Comparison of ENCODE assay signal across 9 mouse cellular contexts in the genomic region with DNA sequence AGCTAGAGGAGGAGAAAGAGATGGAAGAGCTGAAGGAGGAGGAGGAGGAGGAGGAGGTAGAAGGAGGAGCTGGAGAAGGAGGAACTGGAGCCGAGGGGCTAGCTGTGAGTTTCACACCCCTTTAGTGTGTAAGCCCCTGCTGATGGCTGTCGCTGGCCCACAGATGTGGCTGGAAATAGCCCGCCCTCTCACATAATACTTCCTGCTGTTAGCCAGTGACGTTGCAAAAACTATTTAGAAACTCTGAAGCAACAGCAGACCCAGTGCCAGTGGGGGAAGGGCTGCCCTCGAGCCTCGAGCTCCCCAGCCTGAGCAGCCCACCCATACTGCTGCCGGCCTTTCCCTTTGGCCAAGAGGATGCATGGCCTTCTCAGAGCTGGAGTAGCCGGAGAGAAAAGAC. TPM values are rescaled to one million over a fixed set of nuclear protein-coding genes. Genes with fewer than 3 reads are reported as not detected.
DNase-seq lines count a peak whose midpoint lies in the region; ATAC-seq and TF ChIP-seq lines count a peak whose summit lies in the region.
"Had no signal": no experiment of that assay in that cellular context is flagged by ENCODE, and none has a peak within 500 bp of the region (broad histone marks: within the 10 kb centered on the region; RNA-seq: fewer than 3 reads in every experiment).

No protein-coding gene starts in this region.

- DNase-seq in forebrain, embryonic 11.5 days (ENCODE audit: low spot score): no peak
- DNase-seq in ES-E14 (ENCODE audit: low read depth, low spot score): no peak
- peak; percentile 30 to 37 for DNase-seq in heart, postnatal 10 days
- no peak for DNase-seq in thymus, postnatal 25 days

- H3K4me2 ChIP-seq in forebrain, embryonic 11.5 days (ENCODE audit: low read depth, low read length, severe bottlenecking): no peak overlapping the region
- H3K4me2 ChIP-seq in forebrain, embryonic 15.5 days (replicated peaks): no peak overlapping the region
- H3K4me2 ChIP-seq in lung, embryonic 16.5 days (ENCODE audit: low read depth, low read length): peak overlapping the region; percentile 13

- no peaks in the 10 kb centered on the region for H3K27me3 ChIP-seq in forebrain, embryonic 11.5 days (ENCODE audit: control insufficient read depth, insufficient read depth, low read length)
- no peaks in the 10 kb centered on the region for H3K27me3 ChIP-seq in forebrain, embryonic 15.5 days
- H3K27me3 ChIP-seq in lung, embryonic 16.5 days (ENCODE audit: control insufficient read depth, insufficient read depth, low read depth, low read length): no peaks in the 10 kb centered on the region

- 0 out of 2 replicates have a peak overlapping the region, but pooled peaks have one; percentile 18 for H3K27ac ChIP-seq in forebrain, embryonic 11.5 days (ENCODE audit: low read depth, low read length)
- H3K27ac ChIP-seq in forebrain, embryonic 15.5 days (replicated peaks): no peak overlapping the region
- no peak overlapping the region for H3K27ac ChIP-seq in ES-E14 (ENCODE audit: insufficient read depth, low read depth, low read length, poor library complexity, severe bottlenecking)
- peak overlapping the region; percentile 58 for H3K27ac ChIP-seq in lung, embryonic 16.5 days (ENCODE audit: low read length)

- no peaks in the 10 kb centered on the region for H3K36me3 ChIP-seq in forebrain, embryonic 11.5 days (ENCODE audit: control insufficient read depth, insufficient read depth, low read length)
- H3K36me3 ChIP-seq in forebrain, embryonic 15.5 days: no peaks in the 10 kb centered on the region
- H3K36me3 ChIP-seq in ES-E14 (ENCODE audit: control insufficient read depth, insufficient read depth, low read length, poor library complexity, severe bottlenecking): 0 out of 2 replicates have a peak, but pooled peaks cover 5% of the 10 kb centered on the region
- H3K36me3 ChIP-seq in lung, embryonic 16.5 days (ENCODE audit: control insufficient read depth, insufficient read depth, low read length): no peaks in the 10 kb centered on the region

- intact Hi-C loops in heart, postnatal 10 days (cut with DNase I): no loop called here

- in situ Hi-C loops in ES-E14 (cut with MboI; ENCODE audit: low sequenced_read_pairs in 2 of 2, unreplicated experiment in 2 of 2): no loop called here

- no peak overlapping the region for H3K9ac ChIP-seq in forebrain, embryonic 11.5 days (ENCODE audit: low read length)
- H3K9ac ChIP-seq in forebrain, embryonic 15.5 days (replicated peaks): no peak overlapping the region
- H3K9ac ChIP-seq in ES-E14 (ENCODE audit: insufficient read depth, low read depth, low read length, poor library complexity, severe bottlenecking): peak overlapping the region; percentile 8; the same call in 1 of the 2 replicates
- H3K9ac ChIP-seq in lung, embryonic 16.5 days (ENCODE audit: low read length): peak overlapping the region; percentile 27

- ATAC-seq in forebrain, embryonic 11.5 days (replicated peaks; ENCODE audit: low FRiP score): no peak
- ATAC-seq in forebrain, embryonic 15.5 days (replicated peaks): no peak
- peak; percentile 6; the same call in 1 of the 2 replicates for ATAC-seq in lung, embryonic 16.5 days (ENCODE audit: low read depth)
- no peak for ATAC-seq in CD4-positive, CD25-positive, alpha-beta regulatory T cell, adult 4 months
- ATAC-seq in erythroid progenitor cell, adult 5-6 weeks (replicated peaks; ENCODE audit: low FRiP score, poor library complexity, severe bottlenecking): no peak

- 44% methylated on average over 8 of the region's 8 CpGs for WGBS in forebrain, embryonic 11.5 days
- 41% methylated on average over 8 of the region's 8 CpGs for WGBS in forebrain, embryonic 15.5 days
- WGBS in lung, embryonic 16.5 days: 29% methylated on average over 8 of the region's 8 CpGs

- H3K4me1 ChIP-seq in forebrain, embryonic 11.5 days (replicated peaks; ENCODE audit: control insufficient read depth, insufficient read depth, low read length): peaks cover 10% of the 10 kb centered on the region; the same call in 1 of the 2 replicates
- H3K4me1 ChIP-seq in forebrain, embryonic 15.5 days: peaks cover 50% of the 10 kb centered on the region
- H3K4me1 ChIP-seq in ES-E14 (ENCODE audit: control insufficient read depth in 2 of 2, insufficient read depth in 2 of 2, low read length in 2 of 2, poor library complexity in 1 of 2): peaks cover 0 to 33% of the 10 kb centered on the region in 2 experiments; a peak in 2 of 4 replicates
- H3K4me1 ChIP-seq in lung, embryonic 16.5 days (replicated peaks; ENCODE audit: control insufficient read depth, insufficient read depth, low read length): peaks cover 35% of the 10 kb centered on the region

- H3K9me3 ChIP-seq in forebrain, embryonic 11.5 days (ENCODE audit: control insufficient read depth, low read length): no peaks in the 10 kb centered on the region
- no peaks in the 10 kb centered on the region for H3K9me3 ChIP-seq in forebrain, embryonic 15.5 days
- H3K9me3 ChIP-seq in ES-E14 (ENCODE audit: control insufficient read depth, insufficient read depth, low read depth, low read length): no peaks in the 10 kb centered on the region
- no peaks in the 10 kb centered on the region for H3K9me3 ChIP-seq in lung, embryonic 16.5 days (ENCODE audit: control insufficient read depth, low read length)

- H3K4me3 ChIP-seq in forebrain, embryonic 11.5 days (ENCODE audit: low read depth, low read length): no peak overlapping the region
- H3K4me3 ChIP-seq in forebrain, embryonic 15.5 days: no peak overlapping the region
- no peak overlapping the region for H3K4me3 ChIP-seq in ES-E14 (ENCODE audit: insufficient read depth in 1 of 2, low read depth in 1 of 2, low read length in 2 of 2, poor library complexity in 1 of 2, severe bottlenecking in 1 of 2)
- peak overlapping the region; percentile 9; the same call in 1 of the 2 replicates for H3K4me3 ChIP-seq in lung, embryonic 16.5 days (ENCODE audit: low read length)

TF ChIP-seq in ES-E14, 5 proteins besides CTCF, POLR2A, EP300 and RAD21:
- no peak for TF ChIP-seq ZC3H11A (IDR thresholded peaks at IDR 0.05; ENCODE audit: borderline replicate concordance, low read depth, low read length)
- TF ChIP-seq MAFK (IDR thresholded peaks at IDR 0.05; ENCODE audit: insufficient read depth, low read depth, low read length): no peak
- TF ChIP-seq CHD2 (IDR thresholded peaks at IDR 0.05; ENCODE audit: low read depth, low read length): no peak
- no peak for TF ChIP-seq HCFC1 (IDR thresholded peaks at IDR 0.05; ENCODE audit: borderline replicate concordance, insufficient read depth, low read length)
- TF ChIP-seq ZNF384 (IDR thresholded peaks at IDR 0.05; ENCODE audit: low read depth, low read length): no peak

RNA-seq across cellular contexts. Expression of a gene that starts 3.3 kb away (rescaled TPM):
- 11.8 and 12.2 TPM in 2 replicates for polyA plus RNA-seq in forebrain, embryonic 11.5 days (2014; fragmentation: Nextera tagmentation; extraction: Ambion mirVana)
- 19.0 and 19.4 TPM in 2 replicates for polyA plus RNA-seq in forebrain, embryonic 15.5 days (2015; fragmentation: Nextera tagmentation; extraction: Ambion mirVana)
- total RNA-seq in ES-E14 (2012; rRNA removed): 34.8 and 35.9 TPM in 2 replicates
- 1 to 10 TPM; 7.5 to 8.2 TPM for total RNA-seq in heart, postnatal 10 days (2021)
- polyA plus RNA-seq in lung, embryonic 16.5 days (2015; fragmentation: Nextera tagmentation; extraction: Ambion mirVana): 20.7 and 23.0 TPM in 2 replicates
- polyA plus RNA-seq in CD4-positive, CD25-positive, alpha-beta regulatory T cell, adult 4 months (2017; shearing (Covaris generic)): 10 to 100 TPM; 31.8 to 44.3 TPM
- total RNA-seq in erythroid progenitor cell, adult 5-6 weeks (2015; ENCODE audit: low replicate concordance): 9.2 and 12.3 TPM in 2 replicates
- 11.4 and 11.7 TPM in 2 replicates for total RNA-seq in erythroid progenitor cell, adult 5-6 weeks (2017; ENCODE audit: low replicate concordance)

RNA-seq across cellular contexts. Expression of a gene that starts 56.2 kb away (rescaled TPM):
- not detected in 2 replicates for polyA plus RNA-seq in forebrain, embryonic 11.5 days (2014; fragmentation: Nextera tagmentation; extraction: Ambion mirVana)
- 0.33 TPM in 1 of 2 replicates, not detected in the other for polyA plus RNA-seq in forebrain, embryonic 15.5 days (2015; fragmentation: Nextera tagmentation; extraction: Ambion mirVana)
- 0.89 TPM in 1 of 2 replicates, not detected in the other for total RNA-seq in ES-E14 (2012; rRNA removed)
- total RNA-seq in heart, postnatal 10 days (2021): not detected
- 0.63 TPM in 1 of 2 replicates, not detected in the other for polyA plus RNA-seq in lung, embryonic 16.5 days (2015; fragmentation: Nextera tagmentation; extraction: Ambion mirVana)
- polyA plus RNA-seq in CD4-positive, CD25-positive, alpha-beta regulatory T cell, adult 4 months (2017; shearing (Covaris generic)): 1 to 10 TPM; 1.5 to 3.8 TPM
- total RNA-seq in erythroid progenitor cell, adult 5-6 weeks (2015; ENCODE audit: low replicate concordance): not detected in 2 replicates
- total RNA-seq in erythroid progenitor cell, adult 5-6 weeks (2017; ENCODE audit: low replicate concordance): not detected in 2 replicates
- total RNA-seq: gastrocnemius, postnatal 36 days had no signal

Comparison
In these comparisons a context has a peak if more than half of its experiments do, and no peak if none do; other contexts are left out.
1. H3K27ac ChIP-seq: peak in forebrain, embryonic 11.5 days (single experiment) and lung, embryonic 16.5 days (single experiment); none in forebrain, embryonic 15.5 days (single experiment) and ES-E14 (single experiment).
2. DNase-seq: peak in heart, postnatal 10 days (2 of 2); none in forebrain, embryonic 11.5 days (single experiment), ES-E14 (single experiment) and thymus, postnatal 25 days (single experiment).
3. H3K9ac ChIP-seq: peak in ES-E14 (single experiment) and lung, embryonic 16.5 days (single experiment); none in forebrain, embryonic 11.5 days (single experiment) and forebrain, embryonic 15.5 days (single experiment).